ENCODE assay signal across 8 mouse cellular contexts in the genomic region with DNA sequence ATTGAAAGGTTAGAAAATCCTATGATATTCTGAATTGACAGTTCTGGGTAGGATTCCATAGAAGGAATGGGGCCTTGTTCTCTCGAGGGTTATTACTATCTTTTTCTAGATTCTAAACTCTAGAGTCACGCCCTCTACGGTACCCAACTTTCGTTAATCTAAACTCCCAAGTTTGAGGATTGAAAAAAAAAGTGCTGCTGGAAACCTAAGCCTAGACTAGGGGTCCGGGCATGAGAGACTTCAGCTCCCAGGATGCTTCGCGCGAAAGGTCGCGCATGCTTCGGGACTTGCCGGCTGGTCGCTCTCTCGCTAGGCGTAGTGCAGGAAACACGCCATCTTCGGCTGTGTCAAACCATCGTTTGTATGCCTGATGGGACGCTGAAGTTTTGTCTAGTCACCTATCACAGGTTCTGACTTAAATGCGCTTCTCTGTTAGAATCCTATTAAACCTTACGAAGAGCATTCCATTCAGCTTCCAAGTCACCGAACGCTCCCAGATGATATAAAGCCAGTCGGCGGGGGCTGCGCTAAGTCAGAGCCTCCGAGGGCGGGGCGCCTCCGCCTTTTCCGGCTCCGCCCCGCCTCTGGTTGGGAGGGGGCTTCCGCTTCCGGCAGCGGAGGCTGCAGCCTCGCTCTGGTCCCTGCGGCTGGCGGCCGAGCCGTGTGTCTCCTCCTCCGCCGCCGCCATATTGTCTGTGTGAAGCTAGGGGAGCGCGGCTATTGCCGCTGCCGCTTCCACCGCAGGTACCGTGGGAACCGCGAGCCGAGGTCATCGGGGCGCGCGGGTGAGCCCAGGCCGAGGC. TPM values are rescaled to one million over a fixed set of nuclear protein-coding genes. Genes with fewer than 3 reads are reported as not detected.
A peak's percentile ranks its signal among the peaks of the same experiment; 100 is the strongest.
DNase-seq lines count a peak whose midpoint lies in the region; ATAC-seq and TF ChIP-seq lines count a peak whose summit lies in the region.

A gene (plus strand): TSS at position 592 of the 803 bp plus-strand sequence.

- peak within 1 kb of the TSS; percentile 99 for H3K4me3 ChIP-seq in ES-Bruce4 (ENCODE audit: low read depth, low read length)
- peak within 1 kb of the TSS; percentile 72 for H3K4me3 ChIP-seq in forebrain, embryonic 14.5 days (ENCODE audit: low read depth, low read length)
- peak within 1 kb of the TSS; percentile 93 for H3K4me3 ChIP-seq in neural tube, embryonic 15.5 days (replicated peaks)

- peak within 1 kb of the TSS; percentile 57 for H3K4me2 ChIP-seq in forebrain, embryonic 14.5 days (ENCODE audit: low read length)
- peak within 1 kb of the TSS; percentile 68 for H3K4me2 ChIP-seq in neural tube, embryonic 15.5 days

- no peaks in the 10 kb centered on the region for H3K27me3 ChIP-seq in ES-Bruce4 (ENCODE audit: control insufficient read depth, insufficient read depth, low read length, poor library complexity, severe bottlenecking)
- H3K27me3 ChIP-seq in forebrain, embryonic 14.5 days (replicated peaks; ENCODE audit: control insufficient read depth, insufficient read depth, low read length) = no peaks in the 10 kb centered on the region
- no peaks in the 10 kb centered on the region for H3K27me3 ChIP-seq in neural tube, embryonic 15.5 days (replicated peaks)

- ATAC-seq in cerebellum, adult (ENCODE audit: insufficient number of reproducible peaks, low FRiP score, low TSS enrichment) = peak; percentile 91
- ATAC-seq in forebrain, embryonic 14.5 days = peak; percentile 97
- ATAC-seq in neural tube, embryonic 15.5 days (ENCODE audit: low FRiP score) = peak; percentile 95

- H3K9me3 ChIP-seq in ES-Bruce4 (replicated peaks; ENCODE audit: control insufficient read depth, insufficient read depth, low read length, poor library complexity, severe bottlenecking) = no peaks in the 10 kb centered on the region
- H3K9me3 ChIP-seq in forebrain, embryonic 14.5 days (replicated peaks; ENCODE audit: control insufficient read depth, low read length) = no peaks in the 10 kb centered on the region
- H3K9me3 ChIP-seq in neural tube, embryonic 15.5 days (replicated peaks) = no peaks in the 10 kb centered on the region

- H3K4me1 ChIP-seq in ES-Bruce4 (ENCODE audit: control insufficient read depth, insufficient read depth, low read length) = peaks cover 5% of the 10 kb centered on the region
- peaks cover 11% of the 10 kb centered on the region for H3K4me1 ChIP-seq in forebrain, embryonic 14.5 days (ENCODE audit: control insufficient read depth, insufficient read depth, low read length)
- peaks cover 24% of the 10 kb centered on the region for H3K4me1 ChIP-seq in neural tube, embryonic 15.5 days

- DNase-seq in forebrain, embryonic 14.5 days (ENCODE audit: low spot score) = peak; percentile 96
- peak; percentile 93 to 94 for DNase-seq in heart, postnatal 14 days
- DNase-seq in layer of hippocampus, adult 11-12 months (ENCODE audit: low spot score) = peak; percentile 93
- DNase-seq in lung, adult 18-20 months = peak; percentile 92 to 93
- DNase-seq in testis, postnatal 14 days (ENCODE audit: low spot score) = peak; percentile 90

- no peak for TF ChIP-seq CTCF in ES-Bruce4 (IDR thresholded peaks at IDR 0.05; ENCODE audit: low read depth, low read length)

- H3K36me3 ChIP-seq in ES-Bruce4 (ENCODE audit: control insufficient read depth, insufficient read depth, low read length, poor library complexity, severe bottlenecking) = peaks cover 11% of the 10 kb centered on the region
- no peaks in the 10 kb centered on the region for H3K36me3 ChIP-seq in forebrain, embryonic 14.5 days (ENCODE audit: control insufficient read depth, insufficient read depth, low read length)
- H3K36me3 ChIP-seq in neural tube, embryonic 15.5 days = no peaks in the 10 kb centered on the region

- H3K9ac ChIP-seq in ES-Bruce4 (ENCODE audit: low read depth, poor library complexity, severe bottlenecking) = peak within 1 kb of the TSS; percentile 95
- H3K9ac ChIP-seq in forebrain, embryonic 14.5 days (ENCODE audit: low read length) = peak within 1 kb of the TSS; percentile 96
- peak within 1 kb of the TSS; percentile 93 for H3K9ac ChIP-seq in neural tube, embryonic 15.5 days (replicated peaks)

- WGBS in forebrain, embryonic 14.5 days = under 1% methylated on average over 56 of the region's 58 CpGs
- under 1% methylated on average over 57 of the region's 58 CpGs for WGBS in neural tube, embryonic 15.5 days

- H3K27ac ChIP-seq in ES-Bruce4 (ENCODE audit: insufficient read depth, low read length) = peak within 1 kb of the TSS; percentile 87
- H3K27ac ChIP-seq in forebrain, embryonic 14.5 days (ENCODE audit: low read depth, low read length) = peak within 1 kb of the TSS; percentile 95
- peak within 1 kb of the TSS; percentile 97 for H3K27ac ChIP-seq in neural tube, embryonic 15.5 days (replicated peaks)

- intact Hi-C loops in heart, postnatal 14 days (cut with DNase I) = no loop called here

- no peak for TF ChIP-seq EP300 in ES-Bruce4 (IDR thresholded peaks at IDR 0.05; ENCODE audit: insufficient read depth, low read depth, low read length)

- TF ChIP-seq POLR2A in ES-Bruce4 (IDR thresholded peaks at IDR 0.05; ENCODE audit: insufficient read depth, low read length) = no peak

RNA-seq across cellular contexts. Expression of the gene that starts here (rescaled TPM):
- polyA plus RNA-seq in ES-Bruce4 (2011; ENCODE audit: insufficient read depth, insufficient read length, low read depth, missing spikeins) = 258 and 280 TPM in 2 replicates
- 162 and 168 TPM in 2 replicates for polyA plus RNA-seq in forebrain, embryonic 14.5 days (2014; fragmentation: Nextera tagmentation; extraction: Ambion mirVana)
- total RNA-seq in heart, postnatal 14 days (2021) = 100 to 1,000 TPM in 1 of 2 experiments, 10 to 100 TPM in 1; 98.1 to 101 TPM
- polyA plus RNA-seq in neural tube, embryonic 15.5 days (2015; fragmentation: Nextera tagmentation; extraction: Ambion mirVana) = 99.6 and 106 TPM in 2 replicates

Comparison
In these comparisons a context has a peak if more than half of its experiments do, and no peak if none do; other contexts are left out.
1. Peak in every context shown above with its lines: DNase-seq, ATAC-seq, H3K4me3 ChIP-seq and H3K27ac ChIP-seq.